Mouse (Mus musculus) embryonic fibroblast, embryonic 13.5 days (primary cell): Measurements from ENCODE around the gene Ei24. TPM values are rescaled to one million over a fixed set of nuclear protein-coding genes. Genes with fewer than 3 reads are reported as not detected.

Experiments
- H3K27ac ChIP-seq: 2 replicates; pipeline ENCODE4 v1.5.1; 2012; ENCODE audit warnings: low read length, control low read depth, inconsistent platforms; ENCODE audit not compliant: insufficient read depth
- H3K4me1 ChIP-seq: 2 replicates; pipeline ENCODE4 v1.6.1; 2011; ENCODE audit warnings: low read length; ENCODE audit not compliant: control insufficient read depth, insufficient read depth
- H3K4me3 ChIP-seq: 2 replicates; pipeline ENCODE4 v1.5.1; 2011; ENCODE audit warnings: mild to moderate bottlenecking, control low read depth, low read length; ENCODE audit not compliant: insufficient read depth
- CTCF ChIP-seq: IDR thresholded peaks from 2 replicates; pipeline ENCODE4 v1.5.1; 2011; ENCODE audit warnings: mild to moderate bottlenecking, control low read depth, low read length, moderate library complexity, borderline replicate concordance; ENCODE audit not compliant: insufficient read depth
- POLR2A ChIP-seq: IDR thresholded peaks from 2 replicates; pipeline ENCODE4 v1.6.1; 2011; ENCODE audit warnings: low read depth, mild to moderate bottlenecking, control low read depth, low read length, moderate library complexity
- polyA plus RNA-seq: library from polyadenylated mRNA; stranded (reverse); fragments of >200 nt; gene quantifications from 2 replicates; pipeline ENCODE4 v1.2.4, GENCODE M21; 2011; ENCODE audit warnings: low read depth; ENCODE audit not compliant: missing spikeins, insufficient read length

Gene Ei24
- polyA plus RNA-seq, 1 experiment, result 118 TPM

GRCm38 (mm10) chr9:36820969-36821643, 23.9 kb upstream of the Ei24 start:
- Histone ChIP-seq H3K4me3 (no peak overlapping the region), H3K4me1 (peaks cover 3% of the 10 kb centered on the region; the same call in 1 of the 2 replicates), H3K27ac (no peak overlapping the region)
- TF ChIP-seq CTCF, result no peak
- TF ChIP-seq POLR2A, result no peak

- no peak overlapping the region for H3K4me3 ChIP-seq
- H3K27ac ChIP-seq, result no peak overlapping the region
- TF ChIP-seq CTCF (no peak), POLR2A (no peak)
- peaks cover 3% of the 10 kb centered on the region; the same call in 1 of the 2 replicates for H3K4me1 ChIP-seq
Observed at GRCm38 (mm10) chr9:36818905-36819304, 21.7 kb upstream of the Ei24 start.

GRCm38 (mm10) chr9:36814486-36814885, 17.3 kb upstream of the Ei24 start:
- Histone ChIP-seq H3K4me3 (no peak overlapping the region), H3K27ac (no peak overlapping the region), H3K4me1 (no peaks in the 10 kb centered on the region)
- TF ChIP-seq CTCF (peak; percentile 49; the same call in 1 of the 2 replicates), POLR2A (no peak)

DNA sequence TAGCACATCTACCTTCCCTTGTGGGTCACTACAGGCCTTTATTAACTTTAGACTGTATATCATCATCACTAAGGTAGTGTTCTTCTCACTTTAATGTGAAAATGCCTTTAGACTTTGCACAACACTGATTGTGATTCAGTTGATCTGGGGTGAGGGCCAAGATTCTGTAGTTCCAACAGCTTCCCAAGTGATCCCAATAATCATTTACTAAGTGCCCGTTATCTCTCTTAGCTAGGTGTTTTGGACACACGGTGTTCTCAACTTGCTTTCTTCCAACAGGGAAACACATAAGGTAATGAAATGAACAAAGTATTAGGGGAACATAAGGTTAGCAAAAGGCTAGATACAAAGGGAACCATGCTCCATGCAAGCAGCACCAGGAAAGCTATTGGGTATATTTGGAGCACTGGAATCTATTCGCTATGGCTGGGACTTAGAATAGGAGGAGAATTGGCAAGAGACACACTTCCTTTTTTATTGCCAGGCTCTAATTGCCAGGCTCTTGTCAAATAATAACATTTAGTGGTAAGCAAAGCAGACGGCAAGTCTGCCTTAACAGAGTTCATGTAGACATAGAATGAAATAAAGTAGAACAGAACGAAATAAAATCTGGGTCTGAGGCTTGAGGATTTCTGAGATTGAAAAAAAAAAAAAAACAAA, 11.1 kb upstream of the Ei24 start:
- Histone ChIP-seq H3K27ac (no peak overlapping the region), H3K4me1 (no peaks in the 10 kb centered on the region), H3K4me3 (no peak overlapping the region)
- TF ChIP-seq CTCF (no peak), POLR2A (no peak)

DNA sequence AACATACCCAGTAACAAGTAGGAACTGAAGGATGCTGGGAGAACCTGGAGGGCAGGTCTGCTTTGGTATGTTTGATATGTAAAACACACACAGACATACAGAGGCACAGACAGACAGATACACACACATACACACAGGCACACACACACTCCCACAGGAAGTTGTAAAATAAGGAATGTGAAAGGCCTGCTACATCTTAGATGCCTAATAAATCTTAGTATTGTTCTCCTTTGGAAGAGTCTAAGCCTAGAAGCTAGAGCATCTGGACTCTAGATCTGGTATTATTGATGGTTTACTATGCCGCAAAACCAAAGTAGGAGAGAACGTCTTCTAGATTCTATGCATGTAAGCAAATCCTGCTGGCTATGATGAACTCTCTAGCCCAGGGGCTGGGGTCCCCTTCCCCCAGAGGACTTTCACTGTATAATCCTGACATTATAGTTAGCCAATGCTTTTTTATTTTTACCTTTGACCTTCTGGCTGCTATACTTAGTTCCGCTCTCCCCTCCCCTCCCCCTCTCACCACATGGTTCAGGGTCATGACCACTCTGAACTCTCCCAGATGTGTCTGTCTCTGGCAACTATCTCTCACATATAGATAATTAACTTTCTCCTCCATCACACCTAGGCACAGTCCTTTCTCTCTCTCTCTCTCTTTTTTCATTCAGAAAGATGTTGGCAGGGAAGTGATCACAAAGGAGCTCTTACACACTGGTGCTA, 8.2 kb upstream of the Ei24 start:
- no peak for TF ChIP-seq CTCF
- TF ChIP-seq POLR2A, result no peak
- no peak overlapping the region for H3K27ac ChIP-seq
- H3K4me1 ChIP-seq, result no peaks in the 10 kb centered on the region
- H3K4me3 ChIP-seq, result no peak overlapping the region

- no peaks in the 10 kb centered on the region for H3K4me1 ChIP-seq
- no peak overlapping the region for H3K4me3 ChIP-seq
- H3K27ac ChIP-seq, result no peak overlapping the region
- no peak for TF ChIP-seq CTCF
- TF ChIP-seq POLR2A, result no peak
Observed at GRCm38 (mm10) chr9:36803926-36804325, 6.7 kb upstream of the Ei24 start.

- TF ChIP-seq POLR2A (no peak), CTCF (no peak)
- Histone ChIP-seq H3K4me3 (no peak overlapping the region), H3K4me1 (no peaks in the 10 kb centered on the region), H3K27ac (no peak overlapping the region)
Observed at GRCm38 (mm10) chr9:36803386-36803785, 6.2 kb upstream of the Ei24 start.

DNA sequence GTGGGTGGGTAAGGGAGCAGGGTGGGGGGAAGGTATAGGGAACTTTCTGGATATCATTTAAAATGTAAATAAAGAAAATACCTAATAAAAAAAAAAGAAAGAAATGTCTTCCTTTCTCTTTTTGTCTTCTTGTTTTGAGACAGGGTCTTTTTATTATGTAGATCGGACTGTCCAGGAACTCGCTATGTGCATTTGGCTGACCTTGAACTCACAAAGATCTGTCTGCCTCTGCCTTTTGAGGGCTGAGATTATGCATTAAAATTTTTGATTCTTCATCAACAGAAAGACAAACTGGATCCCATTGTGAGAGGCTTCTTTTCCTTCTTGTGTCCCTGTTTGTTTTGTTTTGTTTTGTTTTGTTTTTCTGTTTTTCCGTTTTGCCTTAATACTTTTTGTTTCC, 5.8 kb upstream of the Ei24 start:
- no peak overlapping the region for H3K4me3 ChIP-seq
- no peak overlapping the region for H3K27ac ChIP-seq
- TF ChIP-seq CTCF, result no peak
- no peak for TF ChIP-seq POLR2A
- H3K4me1 ChIP-seq, result no peaks in the 10 kb centered on the region

GRCm38 (mm10) chr9:36801961-36802360, 4.8 kb upstream of the Ei24 start:
- Histone ChIP-seq H3K4me1 (no peaks in the 10 kb centered on the region), H3K4me3 (no peak overlapping the region), H3K27ac (no peak overlapping the region)
- TF ChIP-seq CTCF (no peak), POLR2A (no peak)

- Histone ChIP-seq H3K27ac (no peak overlapping the region), H3K4me3 (peak overlapping the region; percentile 94), H3K4me1 (peaks cover 7% of the 10 kb centered on the region)
- TF ChIP-seq CTCF (no peak), POLR2A (no peak)
Observed at GRCm38 (mm10) chr9:36796224-36796623, 969 bp downstream of the Ei24 start.
